Mouse (Mus musculus): ENCODE results near the gene Creb3l2.
"Not testable (repeated sequence)": the region's sequence is repeated elsewhere in the genome, so short reads cannot be mapped to it uniquely, and the experiment has no call there.

Creb3l2 gene

DNA sequence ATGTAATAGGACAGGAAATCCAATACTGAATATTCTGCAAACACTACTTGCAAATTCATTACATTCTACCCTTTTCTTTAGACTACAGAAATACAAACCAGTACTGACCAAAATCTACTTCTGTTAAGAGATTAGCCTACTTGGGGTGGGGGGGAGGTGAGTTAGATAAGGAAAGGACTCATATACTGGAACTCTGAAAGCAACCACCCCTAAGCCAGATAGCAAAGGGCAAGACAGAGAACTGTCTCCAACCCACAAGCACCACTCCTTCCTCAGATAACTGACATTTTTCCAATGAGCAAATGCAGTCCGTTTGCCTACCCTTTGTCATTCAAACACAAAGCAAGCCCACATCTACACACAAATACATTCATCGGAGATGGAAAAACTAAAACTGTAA, 32.1 kb downstream of the Creb3l2 start:
- DNase-seq (ENCODE audit: low spot score) = no peak

DNA sequence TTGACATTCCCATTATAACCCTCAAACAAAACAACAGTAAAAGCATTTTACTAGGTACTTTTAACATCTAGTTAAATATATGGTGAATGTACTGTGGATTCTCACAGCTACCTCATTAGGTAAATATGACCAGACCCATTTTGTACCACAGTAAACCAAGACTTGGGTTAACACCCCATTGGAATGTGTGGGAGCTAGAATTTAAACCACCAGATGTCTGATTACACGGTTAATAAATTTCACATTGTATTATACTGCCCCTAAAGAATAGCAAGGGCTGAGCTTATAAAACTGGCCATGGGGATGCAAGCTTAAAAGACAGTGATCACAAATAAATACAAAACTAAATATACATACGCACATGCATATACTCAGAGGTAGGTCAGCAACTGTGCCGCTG, 34.1 kb downstream of the Creb3l2 start:
- DNase-seq (ENCODE audit: low spot score) = no peak

DNA sequence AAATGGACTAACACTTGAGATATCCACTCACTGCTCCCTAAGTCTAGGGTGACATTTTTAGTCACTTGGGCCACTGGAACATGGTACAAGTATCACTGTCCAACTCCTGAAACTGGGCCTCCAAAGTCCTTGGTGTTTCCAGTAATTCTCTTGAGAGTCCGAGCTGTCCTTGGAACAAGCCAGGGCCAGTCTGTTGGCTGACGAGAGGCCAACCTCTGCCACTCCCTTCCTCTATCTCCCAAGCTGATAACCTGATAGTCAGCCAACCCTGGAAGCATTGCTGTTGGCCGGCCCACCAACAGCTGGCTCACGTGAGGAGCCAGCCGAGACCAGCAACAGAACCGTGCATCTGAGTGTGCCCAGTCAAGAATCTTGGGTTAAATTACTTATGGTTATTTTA, 35.0 kb downstream of the Creb3l2 start:
- no peak for DNase-seq (ENCODE audit: low spot score)

DNA sequence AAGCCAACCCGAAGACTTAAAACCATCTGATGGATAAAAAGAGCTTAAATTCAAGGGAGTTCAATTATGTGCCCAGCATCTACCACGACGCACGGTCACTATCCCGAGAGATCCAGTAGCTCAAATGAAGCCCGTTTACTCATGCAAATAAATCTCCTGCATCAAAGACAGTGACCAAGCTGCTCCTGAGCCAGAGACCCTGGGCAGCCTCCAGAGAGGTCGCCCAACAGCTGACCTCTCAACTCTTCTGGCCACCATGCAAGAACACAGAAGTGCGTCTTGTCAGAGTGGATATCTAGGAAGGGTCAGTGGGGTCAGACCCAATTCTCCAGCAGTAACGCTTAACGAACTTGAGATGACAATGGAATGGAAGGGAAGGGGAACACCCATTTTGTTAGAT, 35.9 kb downstream of the Creb3l2 start:
- DNase-seq (ENCODE audit: low spot score) = no peak

DNA sequence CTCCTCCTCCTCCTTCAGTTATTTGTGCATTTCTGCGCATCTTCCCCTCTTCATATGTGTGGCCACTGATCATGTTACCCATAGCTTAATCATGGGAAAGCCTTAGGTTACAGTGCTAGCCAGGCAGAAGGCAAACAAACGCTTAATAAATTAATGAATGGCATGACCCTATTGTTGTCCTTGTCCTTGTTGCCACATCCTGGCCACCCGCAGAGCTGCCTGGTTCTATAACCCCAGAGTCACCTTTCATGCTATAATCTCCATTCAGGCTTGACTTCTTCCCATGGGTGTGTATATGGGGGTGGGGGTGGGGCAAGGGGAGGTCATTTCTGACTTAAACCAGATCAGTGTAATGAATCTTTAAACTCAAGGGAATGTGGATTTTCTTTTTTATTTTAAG, 37.6 kb downstream of the Creb3l2 start:
- no peak for DNase-seq (ENCODE audit: low spot score)

DNA sequence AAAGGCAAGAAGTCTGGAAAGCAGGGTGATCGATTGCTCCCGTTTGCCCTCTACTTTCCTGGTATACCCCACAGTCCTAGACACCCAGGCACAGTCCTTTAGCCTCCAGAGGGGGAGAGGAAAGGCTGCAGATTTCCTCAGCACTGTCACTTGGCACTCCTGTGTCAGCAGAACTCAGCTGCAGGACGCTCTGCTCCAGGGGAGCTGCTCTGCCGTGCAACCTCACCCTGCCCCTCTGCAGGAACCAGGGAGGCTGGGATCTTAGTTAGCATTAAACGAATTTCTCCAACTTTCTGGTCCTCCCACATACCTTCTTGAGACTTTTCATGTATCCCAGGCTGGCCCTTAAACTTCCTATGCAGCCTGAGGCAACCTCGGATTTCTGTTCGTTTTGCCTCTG, 40.0 kb downstream of the Creb3l2 start:
- DNase-seq (ENCODE audit: low spot score) = no peak

DNA sequence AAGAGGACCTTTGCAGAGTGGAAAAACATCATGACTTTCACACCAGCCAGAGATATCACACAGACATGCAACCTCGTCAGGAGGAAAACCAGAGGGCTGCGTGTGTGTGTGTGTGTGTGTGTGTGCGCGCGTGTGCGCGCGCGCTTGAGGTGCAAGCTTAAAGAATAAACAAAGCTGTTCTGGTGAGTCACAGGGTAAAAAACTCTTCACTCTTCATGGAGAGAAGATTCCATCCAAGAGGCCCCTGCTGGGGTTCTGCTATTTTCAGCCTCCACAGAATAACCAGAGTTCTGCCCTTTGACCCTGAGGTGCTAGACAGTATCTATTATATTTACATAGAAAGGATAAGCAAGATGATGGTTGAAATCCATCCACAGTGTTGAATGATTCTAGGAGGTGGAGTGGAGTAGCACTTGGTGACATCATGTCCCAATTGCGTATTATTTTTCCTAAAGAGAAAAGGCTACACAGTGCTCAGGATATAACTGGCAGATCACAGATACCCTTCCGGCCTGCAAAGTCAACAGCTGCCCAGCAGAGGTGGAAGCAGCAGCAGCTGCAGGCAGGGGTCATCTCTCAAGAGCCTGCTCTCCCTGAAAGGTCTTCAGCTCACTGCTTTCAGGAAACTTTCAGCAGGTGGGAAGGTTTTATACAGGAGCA, 41.0 kb downstream of the Creb3l2 start:
- no peak for DNase-seq (ENCODE audit: low spot score)

DNA sequence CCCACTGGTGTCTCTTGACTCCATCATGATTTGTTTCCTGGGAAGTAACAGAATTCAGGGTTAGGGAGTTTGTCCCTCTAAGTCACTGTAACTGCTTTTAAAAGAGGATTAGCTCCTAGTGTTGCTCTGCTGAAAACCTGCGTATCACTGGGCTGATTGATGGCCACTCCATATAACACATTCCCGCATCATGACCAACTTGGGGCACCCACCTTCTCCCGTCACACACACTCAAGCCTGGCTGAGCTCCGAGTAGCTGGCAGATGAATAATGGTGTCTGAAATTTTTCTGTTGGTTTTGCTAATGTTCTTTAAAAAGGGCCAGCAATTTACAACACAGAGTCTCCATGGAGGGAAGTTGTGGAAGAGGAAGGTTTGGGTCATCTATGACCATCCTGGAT, 41.8 kb downstream of the Creb3l2 start:
- no peak for DNase-seq (ENCODE audit: low spot score)

DNA sequence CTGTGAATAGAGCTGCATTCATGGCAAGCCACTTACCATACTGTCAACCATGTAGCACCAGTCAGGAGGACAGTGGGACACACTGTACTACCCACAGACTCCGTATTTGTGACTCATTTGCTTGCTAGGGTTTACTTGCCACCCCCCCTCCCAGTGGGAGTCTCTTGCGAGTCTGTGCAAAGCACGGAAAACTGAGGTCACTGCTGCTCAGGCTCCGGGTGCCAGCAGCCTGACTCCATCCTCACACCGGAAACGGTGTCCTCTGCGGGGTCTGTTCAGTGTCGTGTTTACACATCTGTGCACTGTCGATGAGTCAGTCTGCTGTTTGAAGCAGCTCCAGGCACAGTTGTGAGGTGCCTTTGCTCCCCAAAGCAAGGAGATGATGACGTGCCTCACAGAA, 43.0 kb downstream of the Creb3l2 start:
- no peak for DNase-seq (ENCODE audit: low spot score)

DNA sequence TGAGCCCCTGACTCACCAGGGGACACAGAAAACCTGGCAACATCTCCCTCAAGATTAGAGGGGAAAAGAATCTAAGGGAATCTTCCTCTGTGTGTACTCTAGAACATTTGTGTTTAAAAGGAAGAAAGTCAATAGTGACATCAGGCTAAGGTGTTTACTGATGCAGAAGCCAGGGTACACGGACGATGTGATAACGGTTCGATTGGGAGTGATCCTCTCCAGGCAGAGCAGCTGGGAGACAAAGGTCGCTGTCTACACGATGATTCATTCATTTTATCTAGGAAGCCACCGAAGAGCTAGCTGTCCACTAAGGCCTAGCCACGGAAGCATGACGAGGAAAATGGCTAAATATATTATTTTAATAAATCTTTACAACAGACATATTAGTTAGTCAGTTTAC, 44.0 kb downstream of the Creb3l2 start:
- no peak for DNase-seq (ENCODE audit: low spot score)

DNA sequence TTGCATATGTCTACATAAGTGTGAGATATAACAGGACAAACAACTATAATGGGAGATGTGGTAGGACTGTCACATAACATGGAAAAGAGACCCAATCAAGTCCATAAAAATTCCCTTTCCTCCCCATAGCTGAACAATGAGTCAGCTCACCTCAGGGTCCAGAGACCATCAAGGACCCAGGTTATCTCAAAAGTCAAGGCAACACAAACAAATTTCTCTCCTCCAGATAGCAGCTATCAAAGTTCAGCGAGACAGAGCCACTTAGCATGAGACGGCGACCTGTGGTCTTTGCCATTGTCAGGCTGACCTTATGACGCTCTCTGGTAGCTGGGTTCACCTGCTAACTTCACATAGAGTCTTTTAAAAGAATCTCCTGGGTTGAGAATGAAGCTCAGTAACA, 44.7 kb downstream of the Creb3l2 start:
- no peak for DNase-seq (ENCODE audit: low spot score)

DNA sequence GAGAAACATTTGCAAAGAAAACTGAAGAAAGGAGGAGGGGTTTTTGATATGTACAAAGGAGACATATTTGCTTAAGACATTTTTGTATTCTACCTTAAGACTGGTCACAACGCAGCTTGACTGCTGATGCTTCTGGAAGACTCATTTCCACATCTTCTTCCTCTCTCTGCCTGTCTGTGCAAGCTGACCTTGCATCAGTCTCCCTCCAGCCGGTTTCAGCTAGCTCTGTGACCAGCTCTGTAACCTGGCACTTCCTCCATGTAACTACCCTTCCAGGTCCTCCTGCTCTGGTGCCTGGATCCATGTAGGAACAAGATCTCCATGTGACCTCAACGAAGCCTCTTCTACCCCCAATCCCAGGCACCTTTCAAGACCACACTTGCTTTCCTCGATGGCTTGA, 45.8 kb downstream of the Creb3l2 start:
- no peak for DNase-seq (ENCODE audit: low spot score)

DNA sequence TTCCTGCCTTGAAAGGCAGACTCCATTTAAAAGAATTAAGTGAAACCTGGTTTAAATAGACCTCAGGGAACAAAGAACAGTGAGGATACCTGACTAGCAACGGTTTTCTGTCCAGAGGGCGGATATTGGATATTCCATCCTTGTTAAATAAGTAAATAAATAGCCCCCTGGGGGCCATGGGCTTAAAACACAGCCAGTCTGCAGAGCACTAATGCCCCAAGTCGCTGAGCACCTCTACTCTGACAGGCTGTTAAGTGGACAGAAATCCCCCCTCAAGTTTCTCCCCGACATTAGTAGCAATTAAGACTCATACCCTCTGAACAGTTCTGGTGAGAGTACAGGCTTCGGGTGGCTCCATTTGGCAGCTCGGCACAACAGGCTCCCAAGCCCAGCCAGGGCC, 48.7 kb downstream of the Creb3l2 start:
- DNase-seq (ENCODE audit: low spot score) = no peak

DNA sequence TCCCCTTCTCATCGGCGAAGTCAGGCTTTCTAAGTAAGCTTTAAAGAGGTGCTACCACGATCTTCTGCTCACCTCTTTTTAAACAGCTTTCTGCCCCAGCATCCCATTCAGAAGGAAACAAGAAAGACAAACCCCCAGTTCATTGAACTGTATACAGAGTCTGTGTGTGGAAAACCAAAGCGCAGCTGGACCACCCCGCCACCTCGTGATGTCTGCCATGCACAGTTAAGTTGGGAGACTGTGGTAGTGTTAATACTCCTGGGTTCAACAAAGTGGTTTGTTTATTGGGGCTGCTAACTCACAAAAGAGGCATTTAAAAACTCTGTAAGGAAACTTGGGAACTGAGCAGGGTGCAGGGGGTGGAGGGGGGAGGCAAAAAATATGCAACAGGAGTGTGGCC, 49.7 kb downstream of the Creb3l2 start:
- DNase-seq (ENCODE audit: low spot score) = no peak

DNA sequence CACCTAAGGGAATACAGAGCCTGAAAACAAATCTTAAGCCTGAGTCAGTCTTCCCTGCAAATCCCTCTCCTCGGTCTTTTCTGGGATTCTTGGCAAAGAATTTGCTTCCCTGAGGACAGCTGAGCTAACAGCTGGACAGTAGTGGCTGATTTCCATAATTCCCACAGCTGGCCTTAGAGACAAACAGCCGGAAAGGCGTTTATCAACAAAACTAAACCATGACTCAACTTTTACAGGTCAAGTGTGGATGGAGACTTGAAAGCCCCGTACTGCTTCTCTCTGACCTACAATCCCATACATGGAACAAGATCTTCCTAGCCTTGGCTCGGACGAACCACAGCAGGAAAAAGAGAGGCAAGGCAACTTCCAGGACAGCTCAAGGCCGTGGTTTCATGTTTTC, 50.6 kb downstream of the Creb3l2 start:
- peak; percentile 51 for DNase-seq (ENCODE audit: low spot score)

DNA sequence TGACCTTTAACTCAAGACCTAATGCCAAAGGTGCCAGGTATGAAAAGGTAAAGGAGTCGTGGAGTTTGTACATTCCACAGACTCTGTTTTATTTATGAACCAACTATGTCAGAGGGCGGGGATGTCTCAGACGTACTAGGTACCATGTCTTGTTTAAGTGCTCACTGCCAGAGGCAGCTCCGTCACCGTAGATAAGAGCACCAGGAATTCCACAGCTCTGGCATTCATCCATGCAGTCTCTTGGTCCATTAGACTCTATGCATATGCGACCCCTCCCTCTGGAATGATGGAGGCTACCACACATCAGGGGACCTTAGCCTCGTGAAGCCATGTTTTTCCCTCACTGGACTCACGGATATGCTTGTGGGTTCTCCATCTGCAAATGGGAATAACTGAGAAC, 53.0 kb downstream of the Creb3l2 start:
- no peak for DNase-seq (ENCODE audit: low spot score)

DNA sequence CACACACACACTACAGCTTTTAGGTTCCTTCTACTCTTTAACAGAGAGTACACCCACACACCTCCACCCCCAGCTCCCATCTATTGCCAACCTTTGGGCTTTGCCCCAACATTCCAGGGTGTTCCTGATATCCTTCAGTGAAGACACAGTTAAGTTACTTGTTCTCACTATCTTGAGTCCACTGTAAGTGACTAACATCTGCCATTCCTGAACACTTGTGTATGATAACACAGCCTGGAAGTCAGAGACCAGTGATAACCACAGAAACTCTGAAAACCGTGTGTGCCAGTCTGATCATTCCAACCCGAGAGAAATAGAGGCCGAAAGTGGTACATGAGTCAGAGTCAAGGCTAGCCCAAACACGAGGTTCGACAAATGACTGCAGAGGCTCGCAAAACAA, 53.4 kb downstream of the Creb3l2 start:
- DNase-seq (ENCODE audit: low spot score) = no peak

DNA sequence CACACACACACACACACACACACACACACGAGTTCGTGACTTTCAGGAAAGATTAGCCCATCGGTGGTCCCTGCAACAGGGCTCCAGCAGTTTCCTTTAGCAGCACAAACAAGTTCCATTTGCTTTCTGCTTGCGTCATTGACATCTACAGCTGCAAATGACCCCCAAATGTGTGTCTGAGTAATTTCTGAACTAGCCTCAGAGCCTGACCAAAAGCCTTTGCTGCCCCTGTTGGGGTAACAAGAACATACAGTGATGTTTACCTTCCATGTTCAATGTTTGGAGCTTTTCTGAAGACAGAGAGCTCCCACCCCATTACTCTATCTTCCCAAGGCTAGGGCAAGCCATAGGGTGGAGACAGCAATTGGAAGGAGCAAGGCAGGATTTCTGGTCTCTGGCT, 54.7 kb downstream of the Creb3l2 start:
- DNase-seq (ENCODE audit: low spot score) = no peak

DNA sequence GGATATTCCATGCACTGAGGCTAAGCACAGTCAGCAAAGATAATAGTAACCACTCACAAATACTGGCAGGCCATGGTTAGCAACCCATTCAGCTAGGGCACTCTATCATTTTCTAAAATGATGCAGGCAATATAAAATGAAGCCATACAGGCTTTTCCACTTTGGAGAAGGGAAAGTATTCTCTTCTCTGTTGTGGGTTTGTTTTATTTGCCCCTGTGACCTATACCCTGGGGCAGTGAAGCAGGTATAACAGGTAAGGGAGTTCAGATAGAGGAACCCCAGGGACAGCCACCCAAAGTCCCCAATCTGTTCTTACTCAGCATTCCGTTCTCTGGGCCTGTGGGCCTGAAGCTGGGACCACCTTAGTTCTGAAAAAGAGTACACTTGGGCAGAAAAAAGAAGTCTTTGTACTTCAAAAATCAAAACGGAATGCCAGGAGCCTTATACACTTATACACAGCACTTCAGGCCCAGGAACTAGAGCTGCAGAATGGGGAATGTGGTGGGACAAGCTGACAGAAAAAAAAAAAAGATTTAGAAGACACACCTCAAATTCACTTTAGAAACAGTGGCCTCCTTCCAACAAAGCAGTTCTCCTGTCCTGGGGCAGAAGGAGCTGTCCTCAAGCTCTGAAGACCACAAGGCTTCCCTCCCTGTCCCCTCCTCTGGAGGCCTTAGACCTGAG, 56.2 kb downstream of the Creb3l2 start:
- no peak for DNase-seq (ENCODE audit: low spot score)

DNA sequence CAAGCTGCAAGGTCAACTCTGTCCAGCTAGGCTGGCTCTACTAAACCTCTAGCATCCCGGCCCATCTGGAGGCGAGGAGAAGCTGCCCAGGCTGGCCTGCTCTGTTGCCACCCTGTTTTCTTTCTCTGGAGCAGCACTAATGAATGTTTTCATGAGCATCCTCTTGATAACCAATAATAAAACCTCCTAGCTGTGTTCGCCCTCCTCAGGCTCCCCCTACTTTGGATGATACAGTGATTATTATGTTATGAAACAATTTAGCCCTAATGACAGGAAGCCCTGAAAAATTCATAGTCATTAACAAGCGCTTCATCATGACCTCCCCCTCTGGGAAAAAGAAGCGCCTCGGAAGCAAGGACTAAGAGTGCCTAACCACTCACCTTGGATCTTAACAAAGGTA, 59.2 kb downstream of the Creb3l2 start:
- no peak for DNase-seq (ENCODE audit: low spot score)

DNA sequence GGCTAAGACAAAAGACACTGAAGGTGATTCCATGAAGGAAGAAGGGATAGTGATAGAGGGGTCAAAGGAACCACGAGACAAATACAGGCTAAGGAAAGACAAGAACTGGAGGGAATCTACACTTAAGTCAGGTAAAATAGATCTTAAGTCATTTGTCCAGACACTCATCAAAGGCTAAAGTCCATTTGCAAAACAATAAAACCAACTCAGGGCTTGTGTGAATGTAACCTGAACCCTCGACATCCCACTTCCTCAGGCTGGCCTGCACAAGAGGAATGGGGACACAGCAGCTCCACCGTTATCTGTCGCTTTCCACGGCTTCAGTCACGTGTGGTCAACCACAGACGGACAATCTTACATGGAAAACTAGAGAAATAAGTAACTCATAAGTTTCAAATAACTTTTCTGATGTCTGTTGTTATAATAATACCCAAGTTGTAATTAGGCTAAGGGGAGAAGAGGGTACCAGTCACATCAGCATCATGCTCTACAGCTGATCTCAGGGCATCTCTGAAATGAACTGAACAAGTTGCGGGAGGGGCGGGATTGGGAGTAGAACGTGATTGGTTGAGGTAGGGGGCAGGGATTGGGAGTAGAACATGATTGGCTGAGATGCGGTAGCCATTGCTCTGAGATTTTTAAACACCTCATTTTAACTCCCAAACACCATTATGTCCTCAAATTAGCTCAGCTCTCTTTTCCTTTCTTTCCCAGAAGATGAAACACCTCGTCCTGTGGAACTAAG, 63.9 kb downstream of the Creb3l2 start:
- no peak for DNase-seq (ENCODE audit: low spot score)

DNA sequence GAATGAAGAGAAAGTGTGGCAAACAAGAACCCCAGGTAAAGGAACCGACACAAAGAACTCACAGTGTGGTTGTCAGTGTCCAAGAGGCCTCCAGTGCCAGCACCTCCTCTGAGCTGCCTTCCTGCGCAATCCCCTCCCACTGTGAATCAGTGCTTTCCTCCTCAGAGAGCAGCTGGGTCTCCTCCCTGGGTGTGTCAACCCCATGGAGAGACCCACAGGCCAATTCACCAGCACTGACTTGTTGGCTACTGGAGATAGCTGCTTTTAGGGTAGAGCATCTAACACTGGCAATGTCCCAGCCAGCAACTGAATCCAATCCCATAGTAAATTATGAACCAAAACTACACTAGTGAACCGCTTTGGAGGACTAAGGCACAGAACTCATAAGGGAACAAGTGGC, 64.6 kb downstream of the Creb3l2 start:
- DNase-seq (ENCODE audit: low spot score) = not testable (repeated sequence)

DNA sequence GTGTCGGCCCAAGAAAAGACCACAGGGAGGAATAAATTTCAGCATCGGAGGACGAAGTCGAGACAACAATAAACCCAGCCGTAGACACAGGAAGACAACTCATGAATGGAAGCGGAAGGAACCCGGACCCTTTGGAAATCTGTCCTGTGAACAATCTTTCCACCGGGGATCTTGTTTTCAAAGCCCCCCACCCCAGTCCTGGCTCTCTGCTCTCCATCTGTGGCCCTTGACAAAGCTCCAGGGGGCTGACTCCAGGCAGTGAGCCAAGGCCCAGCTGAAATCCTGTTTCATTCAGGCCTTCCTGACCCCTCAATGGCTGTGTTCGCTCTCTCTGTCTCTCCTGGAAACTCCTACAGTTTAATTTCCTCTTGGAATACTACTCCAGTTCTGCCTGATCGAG, 66.5 kb downstream of the Creb3l2 start:
- DNase-seq (ENCODE audit: low spot score) = no peak

DNA sequence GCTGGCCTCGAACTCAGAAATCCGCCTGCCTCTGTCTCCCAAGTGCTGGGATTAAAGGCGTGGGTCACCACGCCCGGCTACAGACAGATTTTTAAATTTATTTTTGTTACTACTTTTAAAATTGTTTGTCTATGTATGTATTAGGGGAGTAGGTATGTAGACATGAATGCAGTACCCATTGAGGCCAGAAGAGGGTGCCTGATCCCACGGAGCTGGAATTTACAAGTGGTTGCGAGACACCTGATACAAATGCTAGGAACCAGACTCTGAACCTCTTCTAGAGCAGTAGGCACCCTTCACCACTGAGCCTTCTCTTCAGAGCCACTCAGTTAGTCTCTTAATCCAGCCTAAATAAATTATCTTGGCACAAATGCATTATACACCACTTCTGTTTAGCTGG, 70.6 kb downstream of the Creb3l2 start:
- no peak for DNase-seq (ENCODE audit: low spot score)
